Mouse (Mus musculus): Measurements from ENCODE around the gene Cgn.
"Not testable (repeated sequence)": the region's sequence is repeated elsewhere in the genome, so short reads cannot be mapped to it uniquely, and the experiment has no call there.

Cgn gene

GRCm38 (mm10) chr3:94789516-94789915 lies 3.2 kb upstream of the Cgn start:
- DNase-seq (ENCODE audit: low spot score), result no peak

- DNase-seq (ENCODE audit: low spot score), result no peak
Measured at GRCm38 (mm10) chr3:94789071-94789470, 2.8 kb upstream of the Cgn start.

- peak; percentile 85 for DNase-seq (ENCODE audit: low spot score)
Measured at GRCm38 (mm10) chr3:94787122-94787780, 959 bp upstream of the Cgn start.

- no peak for DNase-seq (ENCODE audit: low spot score)
Measured at GRCm38 (mm10) chr3:94785958-94786357, 334 bp downstream of the Cgn start.

GRCm38 (mm10) chr3:94784171-94784701 lies 2.1 kb downstream of the Cgn start:
- DNase-seq (ENCODE audit: low spot score), result no peak

GRCm38 (mm10) chr3:94783462-94783931 lies 2.8 kb downstream of the Cgn start:
- DNase-seq (ENCODE audit: low spot score), result peak; percentile 94

- DNase-seq (ENCODE audit: low spot score), result no peak
Measured at GRCm38 (mm10) chr3:94782936-94783335, 3.4 kb downstream of the Cgn start.

GRCm38 (mm10) chr3:94781356-94781755 lies 4.9 kb downstream of the Cgn start:
- DNase-seq (ENCODE audit: low spot score), result no peak

- no peak for DNase-seq (ENCODE audit: low spot score)
Measured at GRCm38 (mm10) chr3:94775886-94776285, 10.4 kb downstream of the Cgn start.

- DNase-seq (ENCODE audit: low spot score), result no peak
Measured at GRCm38 (mm10) chr3:94774039-94774438, 12.3 kb downstream of the Cgn start.

- DNase-seq (ENCODE audit: low spot score), result not testable (repeated sequence)
Measured at GRCm38 (mm10) chr3:94765456-94765855, 20.8 kb downstream of the Cgn start.

- not testable (repeated sequence) for DNase-seq (ENCODE audit: low spot score)
Measured at GRCm38 (mm10) chr3:94764545-94765292, 21.6 kb downstream of the Cgn start.

- peak; percentile 57 for DNase-seq (ENCODE audit: low spot score)
Measured at GRCm38 (mm10) chr3:94758427-94758826, 27.9 kb downstream of the Cgn start.

GRCm38 (mm10) chr3:94758056-94758409 lies 28.3 kb downstream of the Cgn start:
- DNase-seq (ENCODE audit: low spot score), result not testable (repeated sequence)

- not testable (repeated sequence) for DNase-seq (ENCODE audit: low spot score)
Measured at GRCm38 (mm10) chr3:94757251-94758055, 28.8 kb downstream of the Cgn start.

GRCm38 (mm10) chr3:94745691-94746090 lies 40.6 kb downstream of the Cgn start:
- no peak for DNase-seq (ENCODE audit: low spot score)

GRCm38 (mm10) chr3:94723637-94724036 lies 62.7 kb downstream of the Cgn start:
- DNase-seq (ENCODE audit: low spot score), result not testable (repeated sequence)

- not testable (repeated sequence) for DNase-seq (ENCODE audit: low spot score)
Measured at GRCm38 (mm10) chr3:94718253-94718652, 68.0 kb downstream of the Cgn start.

GRCm38 (mm10) chr3:94713424-94713823 lies 72.9 kb downstream of the Cgn start:
- DNase-seq (ENCODE audit: low spot score), result not testable (repeated sequence)

GRCm38 (mm10) chr3:94710591-94710990 lies 75.7 kb downstream of the Cgn start:
- not testable (repeated sequence) for DNase-seq (ENCODE audit: low spot score)
